In the genomic region with DNA sequence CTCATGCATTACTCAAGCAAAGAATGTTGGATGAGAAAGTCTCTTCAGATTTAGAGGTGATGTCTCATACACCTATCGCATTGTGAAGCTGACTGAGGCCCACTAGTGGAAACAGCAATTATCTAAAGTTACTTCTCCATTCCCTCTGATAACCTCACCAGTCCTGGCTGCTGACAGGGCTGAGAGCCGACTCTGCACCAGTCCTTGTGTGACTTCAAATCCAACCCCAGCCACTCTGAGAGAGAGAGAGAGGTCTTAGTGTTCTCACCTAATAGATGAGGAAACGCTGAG, we compare ENCODE assay signal across 19 mouse cellular contexts.
A peak's percentile ranks its signal among the peaks of the same experiment; 100 is the strongest.
DNase-seq lines count a peak whose midpoint lies in the region; ATAC-seq and TF ChIP-seq lines count a peak whose summit lies in the region.
"Had no signal": no experiment of that assay in that cellular context is flagged by ENCODE, and none has a peak within 500 bp of the region (broad histone marks: within the 10 kb centered on the region; RNA-seq: fewer than 3 reads in every experiment).

No protein-coding gene starts in this region.

- no peaks in the 10 kb centered on the region for H3K36me3 ChIP-seq in hindbrain, postnatal 0 days (ENCODE audit: insufficient read depth, low read length)
- H3K36me3 ChIP-seq in hindbrain, embryonic 10.5 days, result no peaks in the 10 kb centered on the region
- H3K36me3 ChIP-seq: embryonic facial prominence, embryonic 12.5 days; G1E had no signal

- 0 out of 2 replicates have a peak overlapping the region, but pooled peaks have one; percentile 7 for H3K27ac ChIP-seq in hindbrain, postnatal 0 days
- no peak overlapping the region for H3K27ac ChIP-seq in hindbrain, embryonic 10.5 days
- H3K27ac ChIP-seq: embryonic facial prominence, embryonic 12.5 days; heart, adult 2 months; macrophage; stomach, postnatal 0 days had no signal

- H3K4me1 ChIP-seq in hindbrain, postnatal 0 days (ENCODE audit: insufficient read depth, low read length), result peaks cover 7% of the 10 kb centered on the region
- peaks cover 8% of the 10 kb centered on the region for H3K4me1 ChIP-seq in hindbrain, embryonic 10.5 days (replicated peaks)
- H3K4me1 ChIP-seq: embryonic facial prominence, embryonic 12.5 days had no signal

- no peak overlapping the region for H3K4me2 ChIP-seq in hindbrain, postnatal 0 days (ENCODE audit: low read depth, low read length)
- H3K4me2 ChIP-seq: embryonic facial prominence, embryonic 12.5 days had no signal

- ATAC-seq in hindbrain, postnatal 0 days, result no peak
- ATAC-seq: midbrain, embryonic 16.5 days had no signal

- no peak overlapping the region for H3K9ac ChIP-seq in hindbrain, postnatal 0 days (replicated peaks; ENCODE audit: low read length)
- H3K9ac ChIP-seq: embryonic facial prominence, embryonic 12.5 days had no signal

- 31% methylated on average over 3 of the region's 3 CpGs for WGBS in hindbrain, postnatal 0 days
- 32% methylated on average over 3 of the region's 3 CpGs for WGBS in hindbrain, embryonic 10.5 days

- TF ChIP-seq CTCF in hindbrain, postnatal 0 days (IDR thresholded peaks at IDR 0.05; ENCODE audit: low read depth), result peak; percentile 47

- no peaks in the 10 kb centered on the region for H3K27me3 ChIP-seq in hindbrain, postnatal 0 days (ENCODE audit: insufficient read depth, low read length)
- H3K27me3 ChIP-seq in hindbrain, embryonic 10.5 days (ENCODE audit: insufficient read depth, poor library complexity, severe bottlenecking), result peaks cover 8% of the 10 kb centered on the region; the same call in 1 of the 2 replicates
- H3K27me3 ChIP-seq: embryonic facial prominence, embryonic 12.5 days had no signal

- no peaks in the 10 kb centered on the region for H3K9me3 ChIP-seq in hindbrain, postnatal 0 days (ENCODE audit: low read length)
- H3K9me3 ChIP-seq in hindbrain, embryonic 10.5 days, result no peaks in the 10 kb centered on the region
- H3K9me3 ChIP-seq: embryonic facial prominence, embryonic 12.5 days had no signal

- DNase-seq in cerebellum, adult 9-10 months, result peak; percentile 13
- no peak for DNase-seq in cerebellum, adult 11-12 months
- DNase-seq in hindbrain, postnatal 0 days (ENCODE audit: low spot score), result peak; percentile 32
- no peak for DNase-seq in hindbrain, embryonic 10.5 days (ENCODE audit: low spot score)
- DNase-seq in 416B (ENCODE audit: low read depth) (peak; percentile 5), R1 (ENCODE audit: low read depth, low spot score) (peak; percentile 10)
- no peak for DNase-seq in spleen, postnatal 10 days (ENCODE audit: low spot score in 2 of 2)
- DNase-seq: adrenal gland, postnatal 10 days; gastrocnemius, postnatal 25 days; heart, adult 2 months; heart, postnatal 36 days; layer of hippocampus, postnatal 36 days; thymus, adult 2 months; thymus, postnatal 4 days had no signal

- no peak overlapping the region for H3K4me3 ChIP-seq in hindbrain, postnatal 0 days (ENCODE audit: low read length)
- H3K4me3 ChIP-seq in hindbrain, embryonic 10.5 days, result no peak overlapping the region
- H3K4me3 ChIP-seq: embryonic facial prominence, embryonic 12.5 days; heart, adult 2 months had no signal

Comparison
In these comparisons a context has a peak if more than half of its experiments do, and no peak if none do; other contexts are left out.
1. DNase-seq: peak in cerebellum, adult 9-10 months (single experiment), hindbrain, postnatal 0 days (single experiment), 416B (single experiment) and R1 (single experiment); none in cerebellum, adult 11-12 months (single experiment), hindbrain, embryonic 10.5 days (single experiment) and spleen, postnatal 10 days (0 of 2).